Mouse (Mus musculus) kidney, postnatal 25 days (tissue): ENCODE measurements around the gene Tbx1.
"Not testable (repeated sequence)": the region's sequence is repeated elsewhere in the genome, so short reads cannot be mapped to it uniquely, and the experiment has no call there.

Experiments
- DNase-seq, 2 experiments: peaks; one replicate each; pipeline ENCODE4 v3.0.0; 2021; ENCODE audit warnings: mixed read lengths in 2 of 2

The Tbx1 gene

GRCm38 (mm10) chr16:18547891-18548290 is 42.6 kb downstream of the Tbx1 start:
- DNase-seq = peak in 1 of 2 experiments; percentile 33

- no peak for DNase-seq
Measured at GRCm38 (mm10) chr16:18543151-18543829, 47.2 kb downstream of the Tbx1 start.

GRCm38 (mm10) chr16:18539281-18539680 is 51.2 kb downstream of the Tbx1 start:
- no peak for DNase-seq

- no peak for DNase-seq
Measured at GRCm38 (mm10) chr16:18537407-18537990, 53.0 kb downstream of the Tbx1 start.

- not testable (repeated sequence) for DNase-seq
Measured at GRCm38 (mm10) chr16:18533061-18533460, 57.4 kb downstream of the Tbx1 start.
